Mouse (Mus musculus): ENCODE measurements around the gene Gne. TPM values are rescaled to one million over a fixed set of nuclear protein-coding genes. Genes with fewer than 3 reads are reported as not detected.

The Gne gene
- total RNA-seq (2015; ENCODE audit: low replicate concordance) (3.6 and 6.3 TPM in 2 replicates), total RNA-seq (2017; ENCODE audit: low replicate concordance) (2.5 and 7.6 TPM in 2 replicates)

- ATAC-seq (replicated peaks; ENCODE audit: low FRiP score, poor library complexity, severe bottlenecking) = no peak
Measured at GRCm38 (mm10) chr4:44083945-44084344, at the start of gene Gne. Gene Gne, minus strand, starts transcription at chr4:44084177.

- no peak for ATAC-seq (replicated peaks; ENCODE audit: low FRiP score, poor library complexity, severe bottlenecking)
Measured at GRCm38 (mm10) chr4:44126805-44127204, 42.8 kb upstream of the Gne start.

- ATAC-seq (replicated peaks; ENCODE audit: low FRiP score, poor library complexity, severe bottlenecking) = no peak
Measured at GRCm38 (mm10) chr4:44119410-44120201, 35.6 kb upstream of the Gne start.

GRCm38 (mm10) chr4:44115046-44115445 is 31.1 kb upstream of the Gne start:
- no peak for ATAC-seq (replicated peaks; ENCODE audit: low FRiP score, poor library complexity, severe bottlenecking)

GRCm38 (mm10) chr4:44113393-44114138 is 29.6 kb upstream of the Gne start:
- no peak for ATAC-seq (replicated peaks; ENCODE audit: low FRiP score, poor library complexity, severe bottlenecking)

- no peak for ATAC-seq (replicated peaks; ENCODE audit: low FRiP score, poor library complexity, severe bottlenecking)
Measured at GRCm38 (mm10) chr4:44112741-44113140, 28.8 kb upstream of the Gne start.

- no peak for ATAC-seq (replicated peaks; ENCODE audit: low FRiP score, poor library complexity, severe bottlenecking)
Measured at GRCm38 (mm10) chr4:44110771-44111170, 26.8 kb upstream of the Gne start.

GRCm38 (mm10) chr4:44108297-44108696 is 24.3 kb upstream of the Gne start:
- ATAC-seq (replicated peaks; ENCODE audit: low FRiP score, poor library complexity, severe bottlenecking) = no peak

- no peak for ATAC-seq (replicated peaks; ENCODE audit: low FRiP score, poor library complexity, severe bottlenecking)
Measured at GRCm38 (mm10) chr4:44107339-44107738, 23.4 kb upstream of the Gne start.

GRCm38 (mm10) chr4:44106297-44106821 is 22.4 kb upstream of the Gne start:
- no peak for ATAC-seq (replicated peaks; ENCODE audit: low FRiP score, poor library complexity, severe bottlenecking)

- no peak for ATAC-seq (replicated peaks; ENCODE audit: low FRiP score, poor library complexity, severe bottlenecking)
Measured at GRCm38 (mm10) chr4:44104195-44104917, 20.4 kb upstream of the Gne start.

GRCm38 (mm10) chr4:44103620-44104019 is 19.6 kb upstream of the Gne start:
- no peak for ATAC-seq (replicated peaks; ENCODE audit: low FRiP score, poor library complexity, severe bottlenecking)

- no peak for ATAC-seq (replicated peaks; ENCODE audit: low FRiP score, poor library complexity, severe bottlenecking)
Measured at GRCm38 (mm10) chr4:44097576-44098335, 13.8 kb upstream of the Gne start.

GRCm38 (mm10) chr4:44094475-44094874 is 10.5 kb upstream of the Gne start:
- no peak for ATAC-seq (replicated peaks; ENCODE audit: low FRiP score, poor library complexity, severe bottlenecking)

- peak; percentile 65 for ATAC-seq (replicated peaks; ENCODE audit: low FRiP score, poor library complexity, severe bottlenecking)
Measured at GRCm38 (mm10) chr4:44092359-44092758, 8.4 kb upstream of the Gne start.

GRCm38 (mm10) chr4:44085566-44085965 is 1.6 kb upstream of the Gne start:
- ATAC-seq (replicated peaks; ENCODE audit: low FRiP score, poor library complexity, severe bottlenecking) = no peak

- ATAC-seq (replicated peaks; ENCODE audit: low FRiP score, poor library complexity, severe bottlenecking) = no peak
Measured at GRCm38 (mm10) chr4:44084602-44085325, 787 bp upstream of the Gne start.

GRCm38 (mm10) chr4:44078358-44078933 is 5.5 kb downstream of the Gne start:
- no peak for ATAC-seq (replicated peaks; ENCODE audit: low FRiP score, poor library complexity, severe bottlenecking)
